Mouse (Mus musculus) megakaryocyte, embryonic 14.5 days (primary cell): ENCODE results near the gene Polr1d.

Experiments
- FLI1 ChIP-seq: IDR thresholded peaks from 2 replicates; pipeline ENCODE4 v1.6.1; 2012; ENCODE audit warnings: low read length, inconsistent platforms, mixed read lengths
- GATA1 ChIP-seq: IDR thresholded peaks from 3 replicates; pipeline ENCODE4 v1.6.1; 2012; ENCODE audit warnings: mixed read lengths, low read length, inconsistent platforms, borderline replicate concordance

DNA sequence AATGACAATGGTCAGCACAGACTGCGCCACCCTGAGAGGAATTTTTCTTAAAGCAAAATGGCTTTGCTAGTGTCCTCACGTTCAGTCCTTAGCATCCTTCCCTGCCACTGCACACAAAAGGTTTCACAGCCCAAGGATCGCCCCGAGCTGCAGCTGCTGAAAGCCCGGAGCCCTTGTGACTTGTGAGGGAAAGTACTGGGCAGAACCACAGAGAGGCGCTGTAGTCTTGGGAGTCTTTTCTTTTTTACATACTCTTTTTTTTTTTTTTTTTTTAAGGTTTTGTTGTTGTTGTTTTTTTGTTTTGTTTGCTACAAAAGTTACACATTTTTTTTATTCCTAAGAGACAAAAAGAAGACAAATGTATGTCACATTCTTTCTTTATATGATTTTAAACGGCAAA is 37.9 kb downstream of the Polr1d start:
- TF ChIP-seq GATA1 = no peak
- TF ChIP-seq FLI1 = no peak
